Mouse (Mus musculus) midbrain, embryonic 13.5 days (tissue): ENCODE measurements at regions not wholly inside any gene's neighbourhood (a gene's known extent, or its start where the extent isn't known, plus 50 kb on each side); places are given as distances from the start of the nearest gene placed in this dataset.

Experiments used
- ATAC-seq: fragments of 200-750 bp; cut with Nextera tagmentation; 2 replicates; pipeline ENCODE4 v1.8.0; 2017; ENCODE audit warnings: mild to moderate bottlenecking, moderate TSS enrichment, moderate library complexity
- H3K27ac ChIP-seq: fragments of 300-500 bp; sonication (generic); 2 replicates; pipeline ENCODE4 v1.5.1; 2015; ENCODE audit warnings: inconsistent platforms, mild to moderate bottlenecking, moderate library complexity
- H3K27me3 ChIP-seq: fragments of 300-500 bp; sonication (generic); 2 replicates; pipeline ENCODE4 v1.6.1; 2015; ENCODE audit warnings: mild to moderate bottlenecking, inconsistent platforms
- H3K36me3 ChIP-seq: fragments of 300-500 bp; sonication (generic); 2 replicates; pipeline ENCODE4 v1.6.1; 2015; ENCODE audit warnings: mild to moderate bottlenecking, inconsistent platforms
- H3K4me1 ChIP-seq: fragments of 300-500 bp; sonication (generic); replicated peaks from 2 replicates; pipeline ENCODE4 v1.6.1; 2015; ENCODE audit warnings: inconsistent platforms
- H3K4me2 ChIP-seq: fragments of 300-500 bp; sonication (generic); replicated peaks from 2 replicates; pipeline ENCODE4 v1.6.1; 2015; ENCODE audit warnings: moderate library complexity, mild to moderate bottlenecking, inconsistent platforms
- H3K4me3 ChIP-seq: fragments of 300-500 bp; sonication (generic); replicated peaks from 2 replicates; pipeline ENCODE4 v1.5.1; 2015; ENCODE audit warnings: mild to moderate bottlenecking, inconsistent platforms
- H3K9ac ChIP-seq: fragments of 300-500 bp; sonication (generic); replicated peaks from 2 replicates; pipeline ENCODE4 v1.6.1; 2015; ENCODE audit warnings: mild to moderate bottlenecking, inconsistent platforms
- H3K9me3 ChIP-seq: fragments of 300-500 bp; sonication (generic); 2 replicates; pipeline ENCODE4 v1.6.1; 2016; ENCODE audit warnings: mild to moderate bottlenecking, inconsistent platforms
- WGBS: fragments of 180-500 bp; shearing (Covaris S2); methylation state at CpG from one replicate; pipeline ENCODE4 v1.1.7; 2015; 5-methylcytosine and 5-hydroxymethylcytosine counted together

DNA sequence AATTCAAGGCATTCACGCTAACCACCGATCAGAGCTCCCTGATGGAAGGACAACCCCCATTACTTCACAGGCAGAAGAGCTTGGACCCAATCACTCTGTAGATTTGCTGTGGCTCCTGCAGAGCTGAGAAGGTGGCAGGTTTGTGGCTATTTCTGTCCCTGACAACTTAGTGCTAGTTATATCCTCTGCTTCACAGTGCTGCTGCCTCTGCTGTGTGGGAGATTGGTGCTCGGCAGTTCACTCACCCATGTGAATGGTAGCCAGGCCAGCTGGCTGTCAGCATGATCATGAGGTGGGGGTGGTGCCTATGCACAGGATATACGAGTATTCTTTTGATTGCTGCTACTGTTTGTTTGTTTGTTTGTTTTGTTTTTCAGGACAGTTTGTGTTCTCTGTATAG, 113.9 kb downstream of the Gm10131 start:
- H3K9ac ChIP-seq, result no peak overlapping the region
- no peak overlapping the region for H3K27ac ChIP-seq
- WGBS, result 82% methylated on average over 4 of the region's 4 CpGs
- ATAC-seq, result no peak
- H3K27me3 ChIP-seq, result no peaks in the 10 kb centered on the region
- H3K4me1 ChIP-seq, result no peaks in the 10 kb centered on the region
- H3K4me2 ChIP-seq, result no peak overlapping the region
- no peaks in the 10 kb centered on the region for H3K9me3 ChIP-seq
- no peaks in the 10 kb centered on the region for H3K36me3 ChIP-seq
- H3K4me3 ChIP-seq, result no peak overlapping the region

DNA sequence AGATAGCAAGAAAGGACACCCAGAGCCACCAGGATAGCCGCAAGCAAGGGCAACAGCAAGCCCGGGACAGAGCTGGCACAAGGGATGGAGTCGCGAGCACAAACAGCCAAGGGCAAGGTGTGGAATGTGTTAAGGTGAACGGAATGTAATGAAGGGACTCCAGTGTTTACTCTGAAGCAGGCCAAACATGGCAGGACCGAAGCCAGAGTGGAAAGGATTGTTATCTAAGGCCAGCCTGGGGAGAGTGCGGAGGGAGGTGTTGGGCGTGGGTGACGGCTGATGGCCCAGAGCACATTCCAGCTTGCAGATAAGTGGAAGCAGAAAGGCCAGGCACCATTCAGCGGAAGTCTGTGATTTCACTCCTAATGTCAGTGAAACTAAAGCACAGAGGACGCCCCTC, 118.6 kb downstream of the Gm10131 start:
- Histone ChIP-seq H3K27ac (no peak overlapping the region), H3K36me3 (no peaks in the 10 kb centered on the region), H3K4me3 (no peak overlapping the region), H3K4me2 (no peak overlapping the region), H3K27me3 (no peaks in the 10 kb centered on the region), H3K9me3 (no peaks in the 10 kb centered on the region), H3K9ac (no peak overlapping the region), H3K4me1 (peaks cover 5% of the 10 kb centered on the region; the same call in 1 of the 2 replicates)
- ATAC-seq, result no peak
- WGBS, result 80% methylated on average over 11 of the region's 11 CpGs

DNA sequence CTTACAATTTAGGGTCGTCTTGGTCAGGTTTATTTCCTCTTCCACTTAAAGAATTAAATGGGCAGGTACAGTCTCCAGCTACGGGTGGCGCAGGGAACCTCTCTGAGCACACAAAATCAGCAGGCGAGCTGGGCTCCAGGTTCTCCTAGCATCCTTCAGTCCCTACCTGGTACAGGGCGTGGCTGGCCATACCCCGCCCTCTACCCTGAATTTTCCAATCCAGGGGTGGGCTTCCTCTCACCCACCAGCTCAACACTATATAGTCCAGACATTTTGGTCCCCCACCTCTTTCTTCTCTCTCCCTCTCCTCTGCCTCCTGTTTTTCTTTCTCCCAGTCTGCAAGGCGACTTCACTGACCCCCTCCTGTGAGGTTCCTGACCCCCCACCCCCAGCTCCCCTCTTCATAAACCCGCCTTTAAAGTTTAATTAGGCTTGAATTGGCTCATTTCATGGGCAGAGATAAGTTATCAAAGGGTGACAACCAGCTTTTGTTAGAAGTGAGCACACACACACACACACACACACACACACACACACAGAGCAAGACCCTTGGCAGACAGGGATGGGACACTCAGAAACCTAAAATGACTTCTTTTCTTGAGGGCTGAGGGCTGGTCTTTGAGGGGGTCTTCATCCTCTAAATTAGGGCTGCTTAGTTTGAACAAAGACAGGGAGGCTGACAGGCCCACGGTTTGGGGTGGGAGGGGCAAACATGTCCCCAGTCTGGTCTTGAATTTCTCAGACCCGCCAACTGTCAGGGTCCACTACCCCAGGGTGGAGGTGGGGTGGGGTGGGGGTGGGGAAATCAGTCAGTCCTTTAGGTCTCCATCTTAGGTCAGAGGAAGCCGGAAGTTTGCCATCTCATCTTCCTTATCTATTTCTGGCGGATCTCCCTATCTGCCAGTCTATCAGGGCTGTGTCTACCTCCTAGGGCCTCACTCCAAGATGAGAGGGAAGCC, 119.3 kb downstream of the Gm10131 start:
- H3K27me3 ChIP-seq, result no peaks in the 10 kb centered on the region
- 41% methylated on average over 12 of the region's 12 CpGs for WGBS
- H3K9ac ChIP-seq, result no peak overlapping the region
- H3K9me3 ChIP-seq, result no peaks in the 10 kb centered on the region
- no peaks in the 10 kb centered on the region for H3K36me3 ChIP-seq
- H3K4me1 ChIP-seq, result peaks cover 5% of the 10 kb centered on the region; the same call in 1 of the 2 replicates
- peak overlapping the region; percentile 40 for H3K4me2 ChIP-seq
- H3K4me3 ChIP-seq, result no peak overlapping the region
- no peak overlapping the region for H3K27ac ChIP-seq
- 0 out of 2 replicates have a peak, but pooled peaks have one; percentile 55 for ATAC-seq

DNA sequence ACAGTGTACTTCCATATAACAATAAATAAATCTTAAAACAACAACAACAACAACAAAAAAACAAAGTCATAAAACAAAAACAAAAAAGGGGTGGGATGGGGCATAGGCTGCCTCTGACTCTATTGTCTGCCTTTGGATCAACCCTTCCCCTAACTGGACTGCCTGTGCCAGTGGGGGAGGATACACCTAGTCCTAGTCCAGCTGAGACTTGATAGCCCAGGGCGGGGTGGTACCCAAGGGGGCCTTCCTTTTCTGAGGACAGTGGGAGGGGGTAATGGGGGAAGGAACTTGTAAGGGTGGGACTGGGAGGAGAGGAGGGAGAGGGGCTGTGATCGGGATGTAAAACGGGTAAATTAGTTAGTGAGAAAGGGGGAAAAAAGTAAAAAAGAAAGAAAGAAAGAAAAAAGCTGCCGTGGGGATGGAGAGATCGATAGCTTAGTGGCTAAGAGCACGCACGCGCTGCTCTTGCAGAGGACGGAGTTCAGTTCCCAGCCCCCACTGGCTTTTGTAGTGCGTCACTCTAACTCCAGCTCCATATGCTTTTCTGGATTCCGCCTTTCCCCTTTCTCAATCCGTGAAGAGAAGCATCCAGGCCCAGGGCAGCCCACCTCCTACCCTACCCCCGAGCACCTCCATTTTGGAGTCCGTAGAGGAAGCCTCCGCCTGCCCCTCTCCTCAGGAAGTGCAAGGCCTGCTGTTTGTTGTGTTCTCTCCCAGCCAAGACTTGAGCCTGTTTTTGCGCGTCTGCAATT, 120.2 kb downstream of the Gm10131 start:
- peaks cover 5% of the 10 kb centered on the region; the same call in 1 of the 2 replicates for H3K4me1 ChIP-seq
- H3K9me3 ChIP-seq, result no peaks in the 10 kb centered on the region
- no peak overlapping the region for H3K27ac ChIP-seq
- H3K27me3 ChIP-seq, result no peaks in the 10 kb centered on the region
- H3K9ac ChIP-seq, result no peak overlapping the region
- WGBS, result 32% methylated on average over 17 of the region's 17 CpGs
- H3K36me3 ChIP-seq, result no peaks in the 10 kb centered on the region
- peak; percentile 68 for ATAC-seq
- no peak overlapping the region for H3K4me3 ChIP-seq
- peak overlapping the region; percentile 40 for H3K4me2 ChIP-seq

DNA sequence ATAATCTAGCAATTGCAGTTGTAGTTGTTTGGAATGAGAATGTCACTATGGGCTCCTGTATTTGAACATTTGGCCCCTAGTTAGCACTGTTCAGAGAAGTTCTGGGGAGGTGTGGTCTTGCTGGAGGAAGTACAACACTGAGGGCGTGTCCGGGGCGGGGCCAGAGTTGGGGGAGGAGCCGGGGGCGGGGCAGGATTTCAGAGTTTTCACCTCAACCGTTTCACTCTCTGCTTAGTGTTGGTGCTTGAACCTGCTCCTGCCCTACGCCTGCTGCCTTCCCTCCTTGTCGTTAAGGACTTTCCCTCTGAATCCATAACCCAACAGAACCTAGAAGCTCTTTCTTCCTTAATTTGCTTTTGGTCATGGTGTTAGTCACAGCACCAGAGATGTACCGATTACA, 121.5 kb downstream of the Gm10131 start:
- Histone ChIP-seq H3K9me3 (no peaks in the 10 kb centered on the region), H3K4me2 (no peak overlapping the region), H3K36me3 (no peaks in the 10 kb centered on the region), H3K4me1 (peaks cover 5% of the 10 kb centered on the region; the same call in 1 of the 2 replicates), H3K27me3 (no peaks in the 10 kb centered on the region), H3K9ac (no peak overlapping the region), H3K27ac (no peak overlapping the region), H3K4me3 (no peak overlapping the region)
- no peak for ATAC-seq
- WGBS, result 78% methylated on average over 9 of the region's 9 CpGs

DNA sequence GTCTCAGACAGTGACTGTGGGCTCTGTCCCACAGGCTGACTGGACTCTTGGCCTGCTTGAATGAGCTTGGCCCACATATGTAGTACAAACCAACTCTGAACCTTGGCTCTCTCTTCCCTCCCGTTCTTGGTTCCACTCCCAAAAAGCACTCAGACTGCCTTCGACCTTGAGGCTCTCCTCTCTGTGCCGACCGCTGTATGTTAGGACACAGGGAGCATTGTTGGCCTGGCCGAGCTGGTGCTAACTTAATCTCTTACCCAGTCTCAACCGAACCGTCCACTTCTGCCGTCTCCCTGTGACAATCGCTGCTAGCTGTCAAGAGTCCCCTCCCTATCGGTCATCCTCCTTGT, 123.8 kb downstream of the Gm10131 start:
- H3K9ac ChIP-seq, result no peak overlapping the region
- no peaks in the 10 kb centered on the region for H3K27me3 ChIP-seq
- H3K4me3 ChIP-seq, result no peak overlapping the region
- H3K9me3 ChIP-seq, result no peaks in the 10 kb centered on the region
- peaks cover 5% of the 10 kb centered on the region; the same call in 1 of the 2 replicates for H3K4me1 ChIP-seq
- no peak overlapping the region for H3K4me2 ChIP-seq
- 90% methylated on average over 10 of the region's 10 CpGs for WGBS
- no peak for ATAC-seq
- H3K36me3 ChIP-seq, result no peaks in the 10 kb centered on the region
- no peak overlapping the region for H3K27ac ChIP-seq

DNA sequence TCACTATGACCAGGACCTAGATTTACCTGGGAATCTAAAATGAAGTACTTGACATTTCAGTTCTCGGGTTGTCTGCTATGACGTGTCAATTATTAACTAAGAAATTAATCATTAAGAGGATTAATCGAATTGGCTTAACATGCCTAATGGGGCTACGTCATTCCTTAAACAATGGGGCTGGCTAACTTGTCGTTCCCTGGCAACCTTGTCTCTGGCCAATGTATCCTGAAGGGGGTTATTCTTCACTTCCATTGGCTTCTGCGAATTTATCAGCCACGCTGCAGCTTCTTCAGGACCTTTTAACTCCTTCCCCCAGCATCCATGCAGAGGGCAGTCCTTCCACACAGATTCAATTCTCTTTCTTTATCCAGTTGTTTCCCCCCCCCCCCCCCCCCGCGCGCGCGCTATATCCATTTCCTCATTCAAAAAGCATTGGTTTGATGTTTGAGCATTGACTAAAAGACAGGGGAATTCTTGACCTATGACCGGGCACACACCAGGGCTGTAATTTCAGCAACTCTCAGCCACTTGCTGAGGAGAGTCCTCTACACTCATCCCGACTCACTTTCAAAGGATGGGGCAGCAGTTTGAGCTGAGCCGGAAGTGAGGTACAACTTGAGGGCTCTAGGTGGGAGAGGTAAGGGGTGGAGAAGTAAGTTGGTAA, 124.3 kb downstream of the Gm10131 start:
- H3K27ac ChIP-seq, result no peak overlapping the region
- H3K4me2 ChIP-seq, result no peak overlapping the region
- WGBS, result 80% methylated on average over 14 of the region's 15 CpGs
- no peak overlapping the region for H3K9ac ChIP-seq
- no peaks in the 10 kb centered on the region for H3K9me3 ChIP-seq
- no peaks in the 10 kb centered on the region for H3K27me3 ChIP-seq
- no peak for ATAC-seq
- peaks cover 5% of the 10 kb centered on the region; the same call in 1 of the 2 replicates for H3K4me1 ChIP-seq
- no peak overlapping the region for H3K4me3 ChIP-seq
- H3K36me3 ChIP-seq, result no peaks in the 10 kb centered on the region

DNA sequence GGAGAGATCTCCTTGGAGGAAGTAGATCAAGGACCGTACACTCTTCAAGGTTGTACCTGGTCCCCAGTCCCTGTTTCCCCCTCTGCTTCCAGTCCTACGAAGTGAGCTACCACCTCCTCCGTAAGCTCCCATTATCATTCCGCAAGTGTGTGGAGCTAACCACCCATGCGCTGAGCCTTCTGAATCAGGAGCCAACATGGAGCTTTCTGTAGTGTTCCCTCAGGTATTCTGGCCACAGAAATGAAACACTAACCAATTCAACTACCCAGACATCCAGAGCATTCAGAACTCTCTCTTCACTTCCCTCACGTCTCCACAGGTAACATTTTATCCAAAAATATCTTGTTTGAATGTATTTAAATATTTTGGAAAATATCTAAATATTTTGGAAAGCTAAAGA, 124.9 kb downstream of the Gm10131 start:
- 94% methylated on average over 6 of the region's 6 CpGs for WGBS
- Histone ChIP-seq H3K36me3 (no peaks in the 10 kb centered on the region), H3K4me2 (no peak overlapping the region), H3K9me3 (no peaks in the 10 kb centered on the region), H3K27ac (no peak overlapping the region), H3K4me1 (0 out of 2 replicates have a peak, but pooled peaks cover 4% of the 10 kb centered on the region), H3K27me3 (no peaks in the 10 kb centered on the region), H3K9ac (no peak overlapping the region), H3K4me3 (no peak overlapping the region)
- no peak for ATAC-seq

DNA sequence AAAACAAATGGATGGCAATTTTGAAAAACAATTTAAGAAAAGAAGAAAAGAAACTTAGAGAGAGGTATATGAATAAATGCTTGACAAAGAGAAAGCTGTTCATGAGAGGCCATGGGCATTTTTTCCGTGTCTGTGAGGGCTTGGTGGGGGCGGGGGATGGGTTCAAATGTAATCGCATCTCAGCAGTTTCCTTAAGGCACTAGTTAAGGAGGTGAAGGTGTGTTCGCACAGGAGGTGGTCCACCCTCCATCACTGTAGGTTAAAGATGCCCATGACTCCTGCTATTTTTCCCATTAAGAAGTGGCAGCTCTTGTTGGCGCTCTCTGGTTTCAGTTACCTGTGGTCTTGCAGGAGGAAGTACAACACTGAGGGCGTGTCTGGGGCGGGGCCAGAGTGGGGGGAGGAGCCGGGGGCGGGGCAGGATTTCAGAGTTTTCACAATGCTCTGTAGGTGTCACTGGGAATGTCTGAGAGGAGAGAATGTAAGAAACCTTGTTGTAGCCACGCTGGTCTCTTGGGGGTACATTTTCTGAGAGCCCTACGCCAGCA, 126.0 kb downstream of the Gm10131 start:
- Histone ChIP-seq H3K4me1 (no peaks in the 10 kb centered on the region), H3K4me3 (no peak overlapping the region), H3K9me3 (no peaks in the 10 kb centered on the region), H3K27me3 (no peaks in the 10 kb centered on the region), H3K4me2 (no peak overlapping the region), H3K27ac (no peak overlapping the region), H3K36me3 (no peaks in the 10 kb centered on the region), H3K9ac (no peak overlapping the region)
- 73% methylated on average over 11 of the region's 11 CpGs for WGBS
- no peak for ATAC-seq

DNA sequence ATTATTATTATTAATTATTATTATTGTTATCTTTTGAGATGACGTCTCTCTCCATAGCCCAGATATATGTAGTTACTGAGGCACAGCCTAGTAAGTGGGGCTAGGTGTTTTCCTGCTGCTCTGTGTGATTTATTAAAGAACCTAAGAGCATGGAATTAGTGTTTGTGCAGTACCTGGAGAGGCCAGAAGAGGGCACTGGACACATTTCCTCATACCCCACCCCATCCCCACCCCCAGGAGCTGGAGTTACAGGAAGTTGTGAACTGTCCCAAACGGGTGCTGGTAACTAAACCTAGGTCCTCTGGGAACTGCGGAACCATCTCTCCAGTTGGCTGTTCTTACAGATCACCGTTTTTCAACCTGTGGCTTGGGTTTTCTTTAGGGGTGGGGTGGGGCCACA, 129.9 kb downstream of the Gm10131 start:
- no peak for ATAC-seq
- Histone ChIP-seq H3K27me3 (no peaks in the 10 kb centered on the region), H3K4me2 (no peak overlapping the region), H3K27ac (no peak overlapping the region), H3K9me3 (no peaks in the 10 kb centered on the region), H3K36me3 (no peaks in the 10 kb centered on the region), H3K9ac (no peak overlapping the region), H3K4me1 (peaks cover 7% of the 10 kb centered on the region; the same call in 1 of the 2 replicates), H3K4me3 (no peak overlapping the region)
- 68% methylated on average over 4 of the region's 4 CpGs for whole genome bisulfite sequencing

DNA sequence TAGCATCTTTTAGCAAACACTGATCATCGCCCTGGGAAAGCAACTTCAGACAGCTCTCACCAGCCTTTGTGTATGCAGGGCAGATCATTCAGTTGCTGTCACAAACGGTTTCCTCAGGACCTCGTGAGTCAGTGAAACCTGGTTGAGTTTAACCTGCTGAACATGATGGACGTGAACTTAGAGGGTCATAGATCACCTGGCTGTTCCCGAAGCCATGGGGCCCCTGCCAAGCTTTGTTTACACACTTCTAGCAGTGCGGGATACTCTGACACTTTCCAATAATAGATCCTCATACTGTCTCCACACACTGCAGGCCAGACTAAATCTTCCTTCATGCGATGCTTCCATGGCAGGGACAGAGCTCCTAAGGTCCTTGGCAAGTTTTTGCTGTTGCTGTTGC, 130.5 kb downstream of the Gm10131 start:
- 84% methylated on average over 7 of the region's 7 CpGs for WGBS
- H3K36me3 ChIP-seq, result no peaks in the 10 kb centered on the region
- H3K4me1 ChIP-seq, result peaks cover 7% of the 10 kb centered on the region; the same call in 1 of the 2 replicates
- H3K4me2 ChIP-seq, result no peak overlapping the region
- no peaks in the 10 kb centered on the region for H3K27me3 ChIP-seq
- H3K4me3 ChIP-seq, result no peak overlapping the region
- H3K27ac ChIP-seq, result no peak overlapping the region
- ATAC-seq, result no peak
- no peaks in the 10 kb centered on the region for H3K9me3 ChIP-seq
- no peak overlapping the region for H3K9ac ChIP-seq
